ENCODE assay signal across 9 mouse cellular contexts in genomic region chr1:131820353-131820752, GRCm38 (mm10). TPM values are rescaled to one million over a fixed set of nuclear protein-coding genes. Genes with fewer than 3 reads are reported as not detected.
DNase-seq lines count a peak whose midpoint lies in the region; ATAC-seq and TF ChIP-seq lines count a peak whose summit lies in the region.
"Not testable (repeated sequence)": the region's sequence is repeated elsewhere in the genome, so short reads cannot be mapped to it uniquely, and the experiment has no call there.
"Had no signal": no experiment of that assay in that cellular context is flagged by ENCODE, and none has a peak within 500 bp of the region (broad histone marks: within the 10 kb centered on the region; RNA-seq: fewer than 3 reads in every experiment).

No protein-coding gene starts in this region.

- TF ChIP-seq EP300 in ES-Bruce4 (IDR thresholded peaks at IDR 0.05; ENCODE audit: insufficient read depth, low read depth, low read length), result not testable (repeated sequence)

- H3K9me3 ChIP-seq in ES-Bruce4 (replicated peaks; ENCODE audit: control insufficient read depth, insufficient read depth, low read length, poor library complexity, severe bottlenecking); embryonic facial prominence, embryonic 14.5 days (ENCODE audit: control insufficient read depth, low read length); forebrain, postnatal 0 days (ENCODE audit: low read length); limb, embryonic 12.5 days: not testable (repeated sequence)

- not testable (repeated sequence) for H3K27me3 ChIP-seq in ES-Bruce4 (ENCODE audit: control insufficient read depth, insufficient read depth, low read length, poor library complexity, severe bottlenecking); embryonic facial prominence, embryonic 14.5 days (replicated peaks; ENCODE audit: control insufficient read depth, insufficient read depth, low read length); forebrain, postnatal 0 days (ENCODE audit: insufficient read depth, low read length); limb, embryonic 12.5 days; small intestine, adult 2 months (ENCODE audit: control insufficient read depth, insufficient read depth, low read length)

- H3K9ac ChIP-seq in ES-Bruce4 (ENCODE audit: low read depth, poor library complexity, severe bottlenecking); embryonic facial prominence, embryonic 14.5 days (ENCODE audit: low read depth, low read length); forebrain, postnatal 0 days; limb, embryonic 12.5 days (replicated peaks): not testable (repeated sequence)

- H3K4me2 ChIP-seq in embryonic facial prominence, embryonic 14.5 days (ENCODE audit: low read depth, low read length); forebrain, postnatal 0 days (ENCODE audit: low read depth); limb, embryonic 12.5 days: not testable (repeated sequence)

- not testable (repeated sequence) for ATAC-seq in embryonic facial prominence, embryonic 14.5 days (ENCODE audit: low read depth); forebrain, postnatal 0 days; limb, embryonic 12.5 days (ENCODE audit: insufficient number of reproducible peaks, insufficient read depth, low FRiP score, low TSS enrichment, low read depth)

- TF ChIP-seq CTCF in ES-Bruce4 (IDR thresholded peaks at IDR 0.05; ENCODE audit: low read depth, low read length); forebrain, postnatal 0 days (IDR thresholded peaks at IDR 0.05; ENCODE audit: low read depth); small intestine, adult 2 months (IDR thresholded peaks at IDR 0.05; ENCODE audit: extremely low read depth, insufficient read length, insufficient replicate concordance, low read depth, low read length): not testable (repeated sequence)

- TF ChIP-seq POLR2A in ES-Bruce4 (IDR thresholded peaks at IDR 0.05; ENCODE audit: insufficient read depth, low read length); small intestine, adult 2 months (IDR thresholded peaks at IDR 0.05; ENCODE audit: low read depth, low read length): not testable (repeated sequence)

- DNase-seq in R1 (ENCODE audit: low read depth, low spot score), result peak; percentile 90
- DNase-seq in embryonic facial prominence, embryonic 14.5 days (ENCODE audit: low spot score); forebrain, postnatal 0 days: not testable (repeated sequence)
- peak; percentile 23 for DNase-seq in thymus, postnatal 14 days

- 67% methylated on average over 8 of the region's 9 CpGs for whole genome bisulfite sequencing in embryonic facial prominence, embryonic 14.5 days
- 57% methylated on average over 8 of the region's 9 CpGs for WGBS in forebrain, postnatal 0 days
- WGBS in limb, embryonic 12.5 days, result 72% methylated on average over 9 of the region's 9 CpGs
- WGBS in small intestine, adult 2 months, result 85% methylated on average over 9 of the region's 9 CpGs

- not testable (repeated sequence) for H3K4me3 ChIP-seq in ES-Bruce4 (ENCODE audit: low read depth, low read length); embryonic facial prominence, embryonic 14.5 days (ENCODE audit: low read depth, low read length); forebrain, postnatal 0 days (ENCODE audit: low read depth, low read length); limb, embryonic 12.5 days (replicated peaks)
- H3K4me3 ChIP-seq in small intestine, adult 2 months (ENCODE audit: low read depth, low read length), result 0 out of 2 replicates have a peak overlapping the region, but pooled peaks have one; percentile 6

- 0 out of 2 replicates have a peak overlapping the region, but pooled peaks have one; percentile 26 for H3K27ac ChIP-seq in ES-Bruce4 (ENCODE audit: insufficient read depth, low read length)
- H3K27ac ChIP-seq in embryonic facial prominence, embryonic 14.5 days (replicated peaks; ENCODE audit: low read depth, low read length), result 0 out of 2 replicates have a peak overlapping the region, but pooled peaks have one; percentile 18
- 0 out of 2 replicates have a peak overlapping the region, but pooled peaks have one; percentile 35 for H3K27ac ChIP-seq in forebrain, postnatal 0 days (ENCODE audit: low read depth, low read length)
- peak overlapping the region; percentile 26; the same call in 1 of the 2 replicates for H3K27ac ChIP-seq in limb, embryonic 12.5 days
- H3K27ac ChIP-seq in small intestine, adult 2 months (ENCODE audit: insufficient read depth, low read depth, low read length), result peak overlapping the region; percentile 9; the same call in 1 of the 2 replicates

- not testable (repeated sequence) for H3K4me1 ChIP-seq in ES-Bruce4 (ENCODE audit: control insufficient read depth, insufficient read depth, low read length); embryonic facial prominence, embryonic 14.5 days (ENCODE audit: control insufficient read depth, insufficient read depth, low read length); forebrain, postnatal 0 days (ENCODE audit: insufficient read depth); limb, embryonic 12.5 days (replicated peaks); small intestine, adult 2 months (ENCODE audit: control insufficient read depth, insufficient read depth, insufficient read length, low read length)

- H3K36me3 ChIP-seq in ES-Bruce4 (ENCODE audit: control insufficient read depth, insufficient read depth, low read length, poor library complexity, severe bottlenecking); embryonic facial prominence, embryonic 14.5 days (ENCODE audit: control insufficient read depth, insufficient read depth, low read length); forebrain, postnatal 0 days (ENCODE audit: insufficient read depth); limb, embryonic 12.5 days; small intestine, adult 2 months (ENCODE audit: control insufficient read depth, insufficient read depth, low read length): not testable (repeated sequence)

RNA-seq across cellular contexts. Expression of gene Slc41a1, which starts 6.9 kb away (rescaled TPM):
- polyA plus RNA-seq in ES-Bruce4 (2011; ENCODE audit: insufficient read depth, insufficient read length, low read depth, missing spikeins), result 14.4 and 16.3 TPM in 2 replicates
- 18.0 and 19.5 TPM in 2 replicates for polyA plus RNA-seq in embryonic facial prominence, embryonic 14.5 days (2014; fragmentation: Nextera tagmentation; extraction: Ambion mirVana)
- 28.7 and 39.5 TPM in 2 replicates for total RNA-seq in forebrain, postnatal 0 days (2014; rRNA removed)
- 16.6 and 19.7 TPM in 2 replicates for polyA plus RNA-seq in forebrain, postnatal 0 days (2015; fragmentation: Nextera tagmentation; extraction: Ambion mirVana)
- 13.7 and 14.9 TPM in 2 replicates for polyA plus RNA-seq in limb, embryonic 12.5 days (2016; fragmentation: Nextera tagmentation; extraction: Ambion mirVana)
- 15.0 and 20.1 TPM in 2 replicates for polyA plus RNA-seq in small intestine, adult 2 months (2012; rRNA removed)

RNA-seq across cellular contexts. Expression of gene Pm20d1, which starts 23.2 kb away (rescaled TPM):
- 6.8 and 9.0 TPM in 2 replicates for polyA plus RNA-seq in ES-Bruce4 (2011; ENCODE audit: insufficient read depth, insufficient read length, low read depth, missing spikeins)
- polyA plus RNA-seq in embryonic facial prominence, embryonic 14.5 days (2014; fragmentation: Nextera tagmentation; extraction: Ambion mirVana), result 0.38 and 0.48 TPM in 2 replicates
- total RNA-seq in forebrain, postnatal 0 days (2014; rRNA removed), result 0.19 and 0.62 TPM in 2 replicates
- 0.20 and 0.33 TPM in 2 replicates for polyA plus RNA-seq in forebrain, postnatal 0 days (2015; fragmentation: Nextera tagmentation; extraction: Ambion mirVana)
- 1.7 and 2.5 TPM in 2 replicates for polyA plus RNA-seq in limb, embryonic 12.5 days (2016; fragmentation: Nextera tagmentation; extraction: Ambion mirVana)
- polyA plus RNA-seq in small intestine, adult 2 months (2012; rRNA removed), result 8.3 and 33.0 TPM in 2 replicates
- total RNA-seq: common myeloid progenitor, adult 5-6 weeks; MEL had no signal

RNA-seq across cellular contexts. Expression of gene Rab29, which starts 46.7 kb away (rescaled TPM):
- polyA plus RNA-seq in ES-Bruce4 (2011; ENCODE audit: insufficient read depth, insufficient read length, low read depth, missing spikeins), result 4.3 and 9.6 TPM in 2 replicates
- polyA plus RNA-seq in embryonic facial prominence, embryonic 14.5 days (2014; fragmentation: Nextera tagmentation; extraction: Ambion mirVana), result 24.1 and 24.4 TPM in 2 replicates
- total RNA-seq in forebrain, postnatal 0 days (2014; rRNA removed), result 7.9 and 9.1 TPM in 2 replicates
- 9.3 and 9.8 TPM in 2 replicates for polyA plus RNA-seq in forebrain, postnatal 0 days (2015; fragmentation: Nextera tagmentation; extraction: Ambion mirVana)
- polyA plus RNA-seq in limb, embryonic 12.5 days (2016; fragmentation: Nextera tagmentation; extraction: Ambion mirVana), result 14.5 and 14.7 TPM in 2 replicates
- 10.3 and 12.4 TPM in 2 replicates for polyA plus RNA-seq in small intestine, adult 2 months (2012; rRNA removed)
